Mouse (Mus musculus) liver, embryonic 12.5 days (tissue): Measurements from ENCODE around the gene Mmel1. TPM values are rescaled to one million over a fixed set of nuclear protein-coding genes. Genes with fewer than 3 reads are reported as not detected.
A peak's percentile ranks its signal among the peaks of the same experiment; 100 is the strongest.

Experiments
- ATAC-seq: fragments of 200-750 bp; cut with Nextera tagmentation; 2 replicates; pipeline ENCODE4 v1.8.0; 2017; ENCODE audit warnings: moderate number of reproducible peaks, mild to moderate bottlenecking, moderate library complexity
- H3K27ac ChIP-seq: fragments of 300-500 bp; sonication (generic); 2 replicates; pipeline ENCODE4 v1.5.1; 2016; ENCODE audit warnings: mild to moderate bottlenecking
- H3K27me3 ChIP-seq: fragments of 300-500 bp; sonication (generic); replicated peaks from 2 replicates; pipeline ENCODE4 v1.6.1; 2016; ENCODE audit warnings: mild to moderate bottlenecking, moderate library complexity
- H3K36me3 ChIP-seq: fragments of 300-500 bp; sonication (generic); 2 replicates; pipeline ENCODE4 v1.6.1; 2016; ENCODE audit warnings: mild to moderate bottlenecking, moderate library complexity
- H3K4me1 ChIP-seq: fragments of 300-500 bp; sonication (generic); 2 replicates; pipeline ENCODE4 v1.6.1; 2016
- H3K4me2 ChIP-seq: fragments of 300-500 bp; sonication (generic); 2 replicates; pipeline ENCODE4 v1.6.1; 2016; ENCODE audit warnings: mild to moderate bottlenecking, moderate library complexity
- H3K4me3 ChIP-seq: fragments of 300-500 bp; sonication (generic); 2 replicates; pipeline ENCODE4 v1.5.1; 2016; ENCODE audit warnings: mild to moderate bottlenecking, moderate library complexity
- H3K9ac ChIP-seq: fragments of 300-500 bp; sonication (generic); 2 replicates; pipeline ENCODE4 v1.6.1; 2016; ENCODE audit warnings: mild to moderate bottlenecking, moderate library complexity
- H3K9me3 ChIP-seq: fragments of 300-500 bp; sonication (generic); replicated peaks from 2 replicates; pipeline ENCODE4 v1.6.1; 2016; ENCODE audit warnings: mild to moderate bottlenecking, moderate library complexity
- WGBS: fragments of 180-500 bp; shearing (Covaris S2); methylation state at CpG from one replicate; pipeline ENCODE4 v1.1.7; 2016; ENCODE audit not compliant: insufficient replicate concordance; 5-methylcytosine and 5-hydroxymethylcytosine counted together
- polyA plus RNA-seq: library from polyadenylated mRNA; unstranded; fragments of >200 nt; fragmentation: Nextera tagmentation; extraction: Ambion mirVana; gene quantifications from 2 replicates; pipeline ENCODE4 v1.2.1, GENCODE M21; 2016

The Mmel1 gene
- polyA plus RNA-seq, result 1.7 and 2.5 TPM in 2 replicates

- WGBS, result 67% methylated on average over 7 of the region's 7 CpGs
- ATAC-seq, result no peak
Observed at GRCm38 (mm10) chr4:154869440-154869839, at the start of gene Mmel1. Mmel1 (plus strand) TSS chr4:154869585.

GRCm38 (mm10) chr4:154825662-154826061 is 43.7 kb upstream of the Mmel1 start:
- Histone ChIP-seq H3K27me3 (peaks cover 13% of the 10 kb centered on the region; the same call in 1 of the 2 replicates), H3K4me2 (no peak overlapping the region), H3K9me3 (no peaks in the 10 kb centered on the region), H3K27ac (no peak overlapping the region), H3K4me3 (no peak overlapping the region), H3K9ac (no peak overlapping the region), H3K36me3 (no peaks in the 10 kb centered on the region), H3K4me1 (no peaks in the 10 kb centered on the region)
- WGBS, result 30% methylated on average over 6 of the region's 6 CpGs
- ATAC-seq, result 0 out of 2 replicates have a peak, but pooled peaks have one; percentile 27

More at GRCm38 (mm10) chr4:154869440-154869839, at the start of gene Mmel1:
- H3K4me1 ChIP-seq, result peaks cover 8% of the 10 kb centered on the region
- no peak within 1 kb of the TSS for H3K4me2 ChIP-seq
- no peak within 1 kb of the TSS for H3K4me3 ChIP-seq
- H3K36me3 ChIP-seq, result no peaks in the 10 kb centered on the region
- H3K27me3 ChIP-seq, result peaks cover 53% of the 10 kb centered on the region
- no peaks in the 10 kb centered on the region for H3K9me3 ChIP-seq
- no peak within 1 kb of the TSS for H3K27ac ChIP-seq
- H3K9ac ChIP-seq, result no peak within 1 kb of the TSS

GRCm38 (mm10) chr4:154826224-154826623 is 43.2 kb upstream of the Mmel1 start:
- Histone ChIP-seq H3K4me2 (no peak overlapping the region), H3K36me3 (no peaks in the 10 kb centered on the region), H3K4me1 (no peaks in the 10 kb centered on the region), H3K4me3 (no peak overlapping the region), H3K9ac (no peak overlapping the region), H3K27me3 (peaks cover 13% of the 10 kb centered on the region), H3K27ac (no peak overlapping the region), H3K9me3 (no peaks in the 10 kb centered on the region)
- 37% methylated on average over 7 of the region's 7 CpGs for WGBS
- no peak for ATAC-seq

GRCm38 (mm10) chr4:154827181-154827580 is 42.2 kb upstream of the Mmel1 start:
- H3K9ac ChIP-seq, result no peak overlapping the region
- ATAC-seq, result no peak
- H3K27ac ChIP-seq, result no peak overlapping the region
- H3K4me2 ChIP-seq, result no peak overlapping the region
- H3K27me3 ChIP-seq, result peaks cover 11% of the 10 kb centered on the region
- H3K36me3 ChIP-seq, result no peaks in the 10 kb centered on the region
- no peaks in the 10 kb centered on the region for H3K9me3 ChIP-seq
- H3K4me1 ChIP-seq, result no peaks in the 10 kb centered on the region
- 71% methylated on average over 7 of the region's 7 CpGs for WGBS
- no peak overlapping the region for H3K4me3 ChIP-seq

- Histone ChIP-seq H3K4me1 (no peaks in the 10 kb centered on the region), H3K27ac (no peak overlapping the region)
Observed at GRCm38 (mm10) chr4:154827861-154828610, 41.3 kb upstream of the Mmel1 start.

GRCm38 (mm10) chr4:154831915-154832573 is 37.3 kb upstream of the Mmel1 start:
- Histone ChIP-seq H3K4me1 (no peaks in the 10 kb centered on the region), H3K4me3 (no peak overlapping the region), H3K27me3 (peaks cover 4% of the 10 kb centered on the region), H3K9me3 (no peaks in the 10 kb centered on the region), H3K27ac (no peak overlapping the region), H3K36me3 (no peaks in the 10 kb centered on the region), H3K9ac (no peak overlapping the region), H3K4me2 (no peak overlapping the region)
- no peak for ATAC-seq
- WGBS, result 42% methylated on average over 9 of the region's 9 CpGs

More at GRCm38 (mm10) chr4:154827861-154828610, 41.3 kb upstream of the Mmel1 start:
- Histone ChIP-seq H3K9ac (no peak overlapping the region), H3K4me3 (no peak overlapping the region), H3K4me2 (no peak overlapping the region), H3K9me3 (no peaks in the 10 kb centered on the region), H3K27me3 (peaks cover 11% of the 10 kb centered on the region), H3K36me3 (no peaks in the 10 kb centered on the region)
- WGBS, result 50% methylated on average over 10 of the region's 10 CpGs
- ATAC-seq, result no peak

- no peak overlapping the region for H3K27ac ChIP-seq
- no peaks in the 10 kb centered on the region for H3K4me1 ChIP-seq
- 57% methylated on average over 7 of the region's 7 CpGs for WGBS
- H3K4me2 ChIP-seq, result no peak overlapping the region
- no peaks in the 10 kb centered on the region for H3K36me3 ChIP-seq
- H3K4me3 ChIP-seq, result no peak overlapping the region
- no peak for ATAC-seq
- no peak overlapping the region for H3K9ac ChIP-seq
- peaks cover 11% of the 10 kb centered on the region for H3K27me3 ChIP-seq
- no peaks in the 10 kb centered on the region for H3K9me3 ChIP-seq
Observed at GRCm38 (mm10) chr4:154836183-154836915, 33.0 kb upstream of the Mmel1 start.

GRCm38 (mm10) chr4:154837170-154837569 is 32.2 kb upstream of the Mmel1 start, which contains the start of gene Ttc34:
Ttc34 (plus strand) TSS chr4:154837459.
- Histone ChIP-seq H3K4me3 (no peak within 1 kb of the TSS), H3K9me3 (no peaks in the 10 kb centered on the region), H3K27ac (no peak within 1 kb of the TSS), H3K4me2 (no peak within 1 kb of the TSS), H3K27me3 (peaks cover 7% of the 10 kb centered on the region), H3K36me3 (no peaks in the 10 kb centered on the region), H3K9ac (no peak within 1 kb of the TSS), H3K4me1 (no peaks in the 10 kb centered on the region)
- WGBS, result 29% methylated on average over 2 of the region's 2 CpGs
- ATAC-seq, result 0 out of 2 replicates have a peak, but pooled peaks have one; percentile 27

GRCm38 (mm10) chr4:154838741-154839140 is 30.6 kb upstream of the Mmel1 start:
- 74% methylated on average over 13 of the region's 13 CpGs for WGBS
- H3K27ac ChIP-seq, result no peak overlapping the region
- no peaks in the 10 kb centered on the region for H3K4me1 ChIP-seq
- H3K9ac ChIP-seq, result no peak overlapping the region
- no peaks in the 10 kb centered on the region for H3K9me3 ChIP-seq
- H3K4me3 ChIP-seq, result no peak overlapping the region
- H3K27me3 ChIP-seq, result peaks cover 7% of the 10 kb centered on the region
- H3K36me3 ChIP-seq, result no peaks in the 10 kb centered on the region
- no peak overlapping the region for H3K4me2 ChIP-seq
- ATAC-seq, result 0 out of 2 replicates have a peak, but pooled peaks have one; percentile 8

GRCm38 (mm10) chr4:154839406-154839805 is 30.0 kb upstream of the Mmel1 start:
- ATAC-seq, result no peak
- Histone ChIP-seq H3K9ac (no peak overlapping the region), H3K9me3 (no peaks in the 10 kb centered on the region), H3K4me3 (no peak overlapping the region), H3K4me1 (no peaks in the 10 kb centered on the region), H3K4me2 (no peak overlapping the region), H3K36me3 (no peaks in the 10 kb centered on the region), H3K27ac (no peak overlapping the region), H3K27me3 (peaks cover 7% of the 10 kb centered on the region)
- 49% methylated on average over 11 of the region's 11 CpGs for WGBS

GRCm38 (mm10) chr4:154852696-154853095 is 16.7 kb upstream of the Mmel1 start:
- Histone ChIP-seq H3K36me3 (no peaks in the 10 kb centered on the region), H3K4me2 (no peak overlapping the region), H3K9ac (no peak overlapping the region), H3K4me1 (peaks cover 9% of the 10 kb centered on the region; the same call in 1 of the 2 replicates), H3K27me3 (peaks cover 42% of the 10 kb centered on the region), H3K4me3 (no peak overlapping the region), H3K27ac (no peak overlapping the region), H3K9me3 (0 out of 2 replicates have a peak, but pooled peaks cover 3% of the 10 kb centered on the region)
- ATAC-seq, result no peak
- WGBS, result 67% methylated on average over 1 of the region's 1 CpGs
